Mouse (Mus musculus): Measurements from ENCODE around the gene Tubb2a.
A peak's percentile ranks its signal among the peaks of the same experiment; 100 is the strongest.

Gene Tubb2a

GRCm38 (mm10) chr13:34051692-34052091, 26.1 kb downstream of the Tubb2a start:
- no peak for DNase-seq (ENCODE audit: low read depth)

GRCm38 (mm10) chr13:34050479-34050878, 27.3 kb downstream of the Tubb2a start:
- no peak for DNase-seq (ENCODE audit: low read depth)

GRCm38 (mm10) chr13:34047526-34047925, 30.3 kb downstream of the Tubb2a start:
- DNase-seq (ENCODE audit: low read depth): no peak

- peak; percentile 72 for DNase-seq (ENCODE audit: low read depth)
Measured at GRCm38 (mm10) chr13:34046421-34047012, 31.3 kb downstream of the Tubb2a start.

- no peak for DNase-seq (ENCODE audit: low read depth)
Measured at GRCm38 (mm10) chr13:34045511-34046249, 32.1 kb downstream of the Tubb2a start.

DNA sequence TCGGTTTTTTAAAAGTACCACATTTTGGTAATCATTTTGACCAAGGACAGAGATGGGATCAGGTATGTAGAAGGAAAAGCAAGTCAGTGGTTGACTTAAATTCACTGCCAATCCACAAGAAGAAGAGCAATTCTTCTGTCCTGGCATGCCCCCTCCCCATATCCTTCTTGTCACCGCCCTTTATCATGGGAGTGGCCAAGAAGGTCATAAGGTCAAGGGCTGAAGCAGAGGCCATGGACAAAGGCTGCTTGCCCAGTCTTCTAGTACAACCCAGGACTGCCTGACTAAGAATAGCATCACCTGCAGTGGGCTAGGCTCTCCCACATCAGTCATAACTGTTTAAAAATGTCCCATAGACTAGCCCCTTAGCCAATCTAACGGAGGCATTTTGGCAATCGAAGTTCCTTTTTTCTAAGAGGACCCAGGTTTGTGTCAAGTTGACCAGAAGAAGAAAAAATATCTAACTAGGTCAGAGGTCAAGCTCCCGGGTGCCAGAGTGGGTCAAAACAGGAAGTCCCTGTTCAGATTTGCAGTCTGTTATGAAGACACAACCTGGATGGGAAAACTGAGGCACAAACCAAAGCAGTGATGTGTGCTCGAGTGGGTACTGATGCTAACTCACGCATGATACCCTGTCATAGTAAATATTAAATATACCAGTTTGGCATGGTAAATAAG, 34.0 kb downstream of the Tubb2a start:
- DNase-seq (ENCODE audit: low read depth): no peak

DNA sequence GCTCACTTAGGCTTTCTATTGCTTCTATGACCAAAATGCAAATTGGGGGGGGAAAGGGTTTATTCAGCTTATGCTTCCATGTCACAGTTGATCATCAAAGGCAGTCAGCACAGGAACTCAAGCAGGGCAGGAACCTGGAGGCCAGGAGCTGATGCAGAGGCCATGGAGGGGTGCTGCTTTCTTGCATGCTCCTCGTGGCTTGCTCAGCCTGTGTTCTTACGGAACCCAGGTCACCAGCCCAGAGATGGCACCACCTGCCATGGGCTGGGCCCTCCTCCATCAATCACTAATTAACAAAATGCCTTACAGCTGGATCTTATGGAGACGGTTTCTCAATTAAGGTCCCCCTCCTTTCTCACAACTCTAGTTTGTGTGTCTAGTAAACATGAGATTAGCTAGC, 37.7 kb downstream of the Tubb2a start:
- no peak for DNase-seq (ENCODE audit: low read depth)

DNA sequence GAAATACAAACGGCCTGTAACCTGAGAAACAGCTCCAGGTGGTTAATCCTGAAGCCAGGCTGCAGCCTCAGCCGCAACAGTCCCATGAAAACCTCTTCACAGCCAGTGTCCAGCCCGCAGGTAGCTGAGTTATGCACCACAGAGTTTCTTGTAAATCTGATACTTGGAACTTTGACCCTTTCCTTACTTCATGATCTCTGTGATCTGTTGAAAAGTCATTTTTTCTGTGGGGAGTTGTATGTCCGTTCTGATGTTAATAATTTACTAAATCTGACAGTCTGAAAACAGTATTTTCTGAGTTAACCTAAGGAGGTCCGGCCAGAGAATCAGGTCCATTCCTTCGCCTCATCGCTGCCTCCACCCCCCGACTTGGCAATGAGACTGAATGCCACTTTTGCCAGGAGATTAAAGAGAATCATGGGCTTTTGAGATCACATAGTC, 38.9 kb downstream of the Tubb2a start:
- no peak for DNase-seq (ENCODE audit: low read depth)

DNA sequence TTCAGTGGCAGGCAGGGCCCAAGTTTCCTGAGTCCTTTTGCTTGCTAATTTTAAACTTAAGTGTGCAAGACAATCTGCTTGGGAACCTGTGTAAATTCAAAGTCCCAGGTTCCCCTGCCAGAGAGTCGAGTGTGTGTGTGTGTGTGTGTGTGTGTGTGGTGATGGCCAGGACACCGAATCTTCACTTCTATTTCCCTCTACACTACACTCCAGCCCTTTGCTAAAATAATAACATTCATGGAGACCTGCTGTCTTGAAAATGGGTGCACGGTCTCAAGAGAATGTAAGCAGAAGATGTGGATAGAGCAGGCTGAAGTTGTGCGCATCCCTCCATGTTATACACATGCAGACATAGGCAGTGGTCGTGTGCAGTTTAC, 39.8 kb downstream of the Tubb2a start:
- DNase-seq (ENCODE audit: low read depth): no peak

DNA sequence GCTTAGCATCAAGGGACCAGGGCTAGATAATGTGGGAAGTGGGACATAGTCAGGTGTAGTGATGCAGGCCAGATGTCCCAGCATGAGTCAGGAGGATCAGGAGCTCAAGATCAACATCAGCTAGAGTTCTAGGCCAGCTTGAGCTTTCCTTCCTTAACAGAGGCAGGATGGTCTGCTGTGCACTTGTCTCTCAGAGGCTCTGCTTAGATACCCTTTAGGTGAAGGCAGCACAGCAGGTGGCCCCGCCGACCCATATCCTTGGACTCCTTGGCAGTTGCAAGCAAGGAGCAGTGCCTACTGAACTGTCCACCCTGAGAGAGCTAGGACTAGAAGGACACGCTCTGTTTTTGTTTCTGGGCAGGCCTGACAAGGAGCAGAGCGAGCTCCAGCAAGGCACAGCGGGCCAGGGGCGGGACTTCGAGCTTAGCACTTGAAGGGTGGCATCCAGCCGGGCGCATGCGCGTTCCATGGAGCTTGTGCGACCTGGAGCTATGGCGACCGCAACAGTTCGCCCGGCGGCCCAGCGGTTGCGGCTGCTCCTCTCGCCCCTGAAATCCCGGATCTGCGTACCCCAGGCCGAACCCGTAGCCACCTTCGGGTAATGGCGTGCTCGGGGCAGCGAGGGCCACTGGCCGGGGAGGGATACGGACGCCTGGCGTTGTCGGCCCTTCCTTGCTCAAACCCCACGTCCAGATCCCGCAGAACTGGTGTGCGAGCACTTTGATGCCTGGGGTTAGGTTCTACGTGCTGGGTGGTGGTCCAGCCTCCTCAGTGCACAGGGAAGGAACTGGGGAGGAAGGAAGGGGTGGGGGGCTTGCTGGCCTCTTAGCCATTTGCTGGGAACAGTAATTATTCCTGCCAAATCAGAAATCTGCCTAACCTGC, 40.4 kb downstream of the Tubb2a start, which contains the start of gene Bphl:
Gene Bphl (plus strand): TSS at position 426 of the 884 bp plus-strand sequence.
- peak; percentile 86 for DNase-seq (ENCODE audit: low read depth)

GRCm38 (mm10) chr13:34036726-34037125, 41.1 kb downstream of the Tubb2a start:
- no peak for DNase-seq (ENCODE audit: low read depth)

- DNase-seq (ENCODE audit: low read depth): no peak
Measured at GRCm38 (mm10) chr13:34035424-34035823, 42.4 kb downstream of the Tubb2a start.

DNA sequence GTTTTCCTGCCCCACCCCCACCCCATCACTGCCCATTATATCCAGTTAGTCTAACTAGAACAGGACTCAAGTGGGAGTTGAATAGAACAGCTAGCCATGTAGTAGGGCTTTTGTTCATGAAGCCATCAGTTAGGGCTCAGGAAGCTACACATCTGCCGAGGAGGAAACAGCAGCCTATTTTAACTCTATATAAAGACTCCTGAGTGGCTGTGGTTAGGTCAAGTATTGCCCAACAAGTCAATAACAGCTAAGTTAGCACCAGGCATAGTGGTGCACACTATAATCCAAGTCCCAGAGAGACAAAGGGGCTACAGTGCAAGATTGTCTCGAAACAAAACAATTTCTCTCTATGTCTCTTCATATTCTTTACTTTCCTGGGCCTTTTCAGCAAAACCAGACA, 45.8 kb downstream of the Tubb2a start:
- DNase-seq (ENCODE audit: low read depth): no peak
